Mouse (Mus musculus): ENCODE data around the gene Arnt2. TPM values are rescaled to one million over a fixed set of nuclear protein-coding genes. Genes with fewer than 3 reads are reported as not detected.

Gene Arnt2
- total and polyA plus RNA-seq, 3 experiments, result 0.05 TPM; not detected in 2

- no peak for TF ChIP-seq CTCF (IDR thresholded peaks at IDR 0.05; ENCODE audit: low read depth, low read length)
- no peak for TF ChIP-seq GATA2 (IDR thresholded peaks at IDR 0.05; ENCODE audit: borderline replicate concordance, low read depth, low read length)
- TF ChIP-seq TAL1 (conservative IDR thresholded peaks at IDR 0.05; ENCODE audit: low read depth, low read length), result no peak
- no peak for TF ChIP-seq GATA1 (IDR thresholded peaks at IDR 0.05; ENCODE audit: borderline replicate concordance, low read length)
- no peak for TF ChIP-seq POLR2AphosphoS5 (IDR thresholded peaks at IDR 0.05; ENCODE audit: insufficient replicate concordance, low read depth, low read length)
- H3K9me3 ChIP-seq (replicated peaks), result no peaks in the 10 kb centered on the region
- no peaks in the 10 kb centered on the region for H3K4me1 ChIP-seq (ENCODE audit: insufficient read depth, low read depth, low read length)
- no peaks in the 10 kb centered on the region for H3K36me3 ChIP-seq (replicated peaks)
- no peak overlapping the region for H3K4me3 ChIP-seq (ENCODE audit: low read depth, low read length)
- ATAC-seq (ENCODE audit: extremely low read depth, insufficient number of reproducible peaks, low FRiP score, poor library complexity, severe bottlenecking) (no peak), DNase-seq (ENCODE audit: low spot score) (no peak)
- H3K27me3 ChIP-seq (ENCODE audit: insufficient read depth, low read length), result no peaks in the 10 kb centered on the region
Measured at GRCm38 (mm10) chr7:84361086-84361684, 48.8 kb downstream of the Arnt2 start.

- DNase-seq (ENCODE audit: low spot score) (no peak), ATAC-seq (ENCODE audit: extremely low read depth, insufficient number of reproducible peaks, low FRiP score, poor library complexity, severe bottlenecking) (no peak)
- Histone ChIP-seq H3K36me3 (replicated peaks) (no peaks in the 10 kb centered on the region), H3K27me3 (ENCODE audit: insufficient read depth, low read length) (no peaks in the 10 kb centered on the region), H3K4me1 (ENCODE audit: insufficient read depth, low read depth, low read length) (no peaks in the 10 kb centered on the region), H3K4me3 (ENCODE audit: low read depth, low read length) (no peak overlapping the region), H3K9me3 (replicated peaks) (no peaks in the 10 kb centered on the region)
- no peak for TF ChIP-seq CTCF (IDR thresholded peaks at IDR 0.05; ENCODE audit: low read depth, low read length)
- no peak for TF ChIP-seq TAL1 (conservative IDR thresholded peaks at IDR 0.05; ENCODE audit: low read depth, low read length)
- TF ChIP-seq GATA2 (IDR thresholded peaks at IDR 0.05; ENCODE audit: borderline replicate concordance, low read depth, low read length), result no peak
- TF ChIP-seq POLR2AphosphoS5 (IDR thresholded peaks at IDR 0.05; ENCODE audit: insufficient replicate concordance, low read depth, low read length), result no peak
- no peak for TF ChIP-seq GATA1 (IDR thresholded peaks at IDR 0.05; ENCODE audit: borderline replicate concordance, low read length)
Measured at GRCm38 (mm10) chr7:84358426-84358825, 51.5 kb downstream of the Arnt2 start.

- Histone ChIP-seq H3K9me3 (replicated peaks) (no peaks in the 10 kb centered on the region), H3K27me3 (ENCODE audit: insufficient read depth, low read length) (0 out of 2 replicates have a peak, but pooled peaks cover under 1% of the 10 kb centered on the region), H3K4me1 (ENCODE audit: insufficient read depth, low read depth, low read length) (no peaks in the 10 kb centered on the region), H3K36me3 (replicated peaks) (no peaks in the 10 kb centered on the region), H3K4me3 (ENCODE audit: low read depth, low read length) (no peak overlapping the region)
- ATAC-seq (ENCODE audit: extremely low read depth, insufficient number of reproducible peaks, low FRiP score, poor library complexity, severe bottlenecking), result no peak
- DNase-seq (ENCODE audit: low spot score), result no peak
- TF ChIP-seq GATA1 (IDR thresholded peaks at IDR 0.05; ENCODE audit: borderline replicate concordance, low read length) (no peak), CTCF (IDR thresholded peaks at IDR 0.05; ENCODE audit: low read depth, low read length) (peak; percentile 33; the same call in 1 of the 2 replicates)
Measured at GRCm38 (mm10) chr7:84355619-84356570, 54.1 kb downstream of the Arnt2 start.

- H3K9me3 ChIP-seq (replicated peaks), result no peaks in the 10 kb centered on the region
- no peaks in the 10 kb centered on the region for H3K36me3 ChIP-seq (replicated peaks)
- H3K4me1 ChIP-seq (ENCODE audit: insufficient read depth, low read depth, low read length), result no peaks in the 10 kb centered on the region
- H3K4me3 ChIP-seq (ENCODE audit: low read depth, low read length), result no peak overlapping the region
- DNase-seq (ENCODE audit: low spot score) (no peak), ATAC-seq (ENCODE audit: extremely low read depth, insufficient number of reproducible peaks, low FRiP score, poor library complexity, severe bottlenecking) (no peak)
- H3K27me3 ChIP-seq (ENCODE audit: insufficient read depth, low read length), result peaks cover 3% of the 10 kb centered on the region; the same call in 1 of the 2 replicates
- TF ChIP-seq TAL1 (conservative IDR thresholded peaks at IDR 0.05; ENCODE audit: low read depth, low read length), result no peak
- no peak for TF ChIP-seq CTCF (IDR thresholded peaks at IDR 0.05; ENCODE audit: low read depth, low read length)
- no peak for TF ChIP-seq GATA1 (IDR thresholded peaks at IDR 0.05; ENCODE audit: borderline replicate concordance, low read length)
- TF ChIP-seq GATA2 (IDR thresholded peaks at IDR 0.05; ENCODE audit: borderline replicate concordance, low read depth, low read length), result no peak
- no peak for TF ChIP-seq POLR2AphosphoS5 (IDR thresholded peaks at IDR 0.05; ENCODE audit: insufficient replicate concordance, low read depth, low read length)
Measured at GRCm38 (mm10) chr7:84354890-84355289, 55.1 kb downstream of the Arnt2 start.

GRCm38 (mm10) chr7:84350529-84350928, 59.4 kb downstream of the Arnt2 start:
- no peaks in the 10 kb centered on the region for H3K36me3 ChIP-seq (replicated peaks)
- no peak overlapping the region for H3K4me3 ChIP-seq (ENCODE audit: low read depth, low read length)
- H3K9me3 ChIP-seq (replicated peaks), result no peaks in the 10 kb centered on the region
- DNase-seq (ENCODE audit: low spot score) (no peak), ATAC-seq (ENCODE audit: extremely low read depth, insufficient number of reproducible peaks, low FRiP score, poor library complexity, severe bottlenecking) (no peak)
- H3K27me3 ChIP-seq (ENCODE audit: insufficient read depth, low read length), result peaks cover 3% of the 10 kb centered on the region; the same call in 1 of the 2 replicates
- H3K4me1 ChIP-seq (ENCODE audit: insufficient read depth, low read depth, low read length), result no peaks in the 10 kb centered on the region
- TF ChIP-seq GATA2 (IDR thresholded peaks at IDR 0.05; ENCODE audit: borderline replicate concordance, low read depth, low read length) (no peak), POLR2AphosphoS5 (IDR thresholded peaks at IDR 0.05; ENCODE audit: insufficient replicate concordance, low read depth, low read length) (no peak), TAL1 (conservative IDR thresholded peaks at IDR 0.05; ENCODE audit: low read depth, low read length) (no peak), GATA1 (IDR thresholded peaks at IDR 0.05; ENCODE audit: borderline replicate concordance, low read length) (no peak), CTCF (IDR thresholded peaks at IDR 0.05; ENCODE audit: low read depth, low read length) (no peak)

GRCm38 (mm10) chr7:84349976-84350375, 60.0 kb downstream of the Arnt2 start:
- Histone ChIP-seq H3K36me3 (replicated peaks) (no peaks in the 10 kb centered on the region), H3K27me3 (ENCODE audit: insufficient read depth, low read length) (peaks cover 3% of the 10 kb centered on the region; the same call in 1 of the 2 replicates), H3K4me3 (ENCODE audit: low read depth, low read length) (no peak overlapping the region), H3K9me3 (replicated peaks) (no peaks in the 10 kb centered on the region), H3K4me1 (ENCODE audit: insufficient read depth, low read depth, low read length) (no peaks in the 10 kb centered on the region)
- TF ChIP-seq GATA2 (IDR thresholded peaks at IDR 0.05; ENCODE audit: borderline replicate concordance, low read depth, low read length) (no peak), CTCF (IDR thresholded peaks at IDR 0.05; ENCODE audit: low read depth, low read length) (no peak)
- ATAC-seq (ENCODE audit: extremely low read depth, insufficient number of reproducible peaks, low FRiP score, poor library complexity, severe bottlenecking), result no peak
- DNase-seq (ENCODE audit: low spot score), result no peak

All from G1E (cell line).